ENCODE assay signal across 29 mouse cellular contexts in genomic region chr11:99337866-99338265, GRCm38 (mm10). TPM values are rescaled to one million over a fixed set of nuclear protein-coding genes. Genes with fewer than 3 reads are reported as not detected.
"Had no signal": no experiment of that assay in that cellular context is flagged by ENCODE, and none has a peak within 500 bp of the region (broad histone marks: within the 10 kb centered on the region; RNA-seq: fewer than 3 reads in every experiment).

Krt26 (minus strand) TSS chr11:99337966.

- DNase-seq: cerebellum, adult 8-10 months; cerebellum, adult 9-10 months; cerebellum, adult 9-11 months; cerebellum, postnatal 10 days; cerebellum, postnatal 14 days; cerebellum, postnatal 25 days; cerebellum, postnatal 36 days; embryo, embryonic 11 days; forebrain, postnatal 0 days; gastrocnemius, adult 2 months; gastrocnemius, postnatal 10 days; gastrocnemius, postnatal 14 days; gastrocnemius, postnatal 25 days; gastrocnemius, postnatal 36 days; heart, adult 18-20 months; heart, adult 2 months had no signal

- H3K4me3 ChIP-seq: embryonic facial prominence, embryonic 10.5 days; embryonic facial prominence, embryonic 12.5 days; embryonic facial prominence, embryonic 13.5 days; embryonic facial prominence, embryonic 15.5 days; erythroblast, embryonic 14.5 days; forebrain, embryonic 10.5 days; forebrain, embryonic 12.5 days; forebrain, embryonic 13.5 days; forebrain, embryonic 15.5 days; gastrocnemius, adult 2 months; heart, adult 2 months had no signal

- H3K4me1 ChIP-seq: embryonic facial prominence, embryonic 10.5 days; embryonic facial prominence, embryonic 12.5 days; embryonic facial prominence, embryonic 13.5 days; embryonic facial prominence, embryonic 15.5 days; forebrain, embryonic 15.5 days had no signal

- H3K27me3 ChIP-seq: embryonic facial prominence, embryonic 12.5 days; embryonic facial prominence, embryonic 13.5 days; embryonic facial prominence, embryonic 15.5 days; forebrain, embryonic 12.5 days; forebrain, embryonic 13.5 days; forebrain, embryonic 15.5 days had no signal

- H3K27ac ChIP-seq: embryonic facial prominence, embryonic 10.5 days; embryonic facial prominence, embryonic 12.5 days; embryonic facial prominence, embryonic 13.5 days; embryonic facial prominence, embryonic 15.5 days; forebrain, embryonic 10.5 days; forebrain, embryonic 13.5 days; forebrain, embryonic 15.5 days; gastrocnemius, adult 2 months; heart, adult 2 months had no signal

- H3K36me3 ChIP-seq: embryonic facial prominence, embryonic 10.5 days; embryonic facial prominence, embryonic 12.5 days; embryonic facial prominence, embryonic 13.5 days; embryonic facial prominence, embryonic 15.5 days; forebrain, embryonic 10.5 days; forebrain, embryonic 12.5 days; forebrain, embryonic 15.5 days had no signal

RNA-seq across cellular contexts. Expression of gene Krt26, which starts in this region (rescaled TPM):
- polyA plus RNA-seq: embryonic facial prominence, embryonic 12.5 days; embryonic facial prominence, embryonic 13.5 days; erythroblast, embryonic 14.5 days; forebrain, embryonic 10.5 days; forebrain, embryonic 11.5 days; forebrain, embryonic 12.5 days; forebrain, embryonic 14.5 days; forebrain, embryonic 15.5 days; frontal cortex, adult 2 months; gonadal fat pad, adult 2 months; heart, adult 2 months had no signal
